Comparison of ENCODE assay signal across 31 mouse cellular contexts in genomic region chr13:112560554-112561138, GRCm38 (mm10). TPM values are rescaled to one million over a fixed set of nuclear protein-coding genes. Genes with fewer than 3 reads are reported as not detected.
DNase-seq lines count a peak whose midpoint lies in the region; ATAC-seq and TF ChIP-seq lines count a peak whose summit lies in the region.
"Had no signal": no experiment of that assay in that cellular context is flagged by ENCODE, and none has a peak within 500 bp of the region (broad histone marks: within the 10 kb centered on the region; RNA-seq: fewer than 3 reads in every experiment).

No protein-coding gene starts in this region.

- H3K4me3 ChIP-seq in liver, postnatal 0 days (ENCODE audit: low read depth, low read length) = no peak overlapping the region
- H3K4me3 ChIP-seq: embryonic facial prominence, embryonic 13.5 days; forebrain, embryonic 15.5 days; gastrocnemius, adult 2 months; heart, embryonic 10.5 days; layer of hippocampus, adult 2 months; limb, embryonic 10.5 days; liver, embryonic 15.5 days; myocyte; neural tube, embryonic 13.5 days had no signal

- H3K4me2 ChIP-seq in liver, postnatal 0 days (ENCODE audit: low read depth, low read length) = no peak overlapping the region
- H3K4me2 ChIP-seq: embryonic facial prominence, embryonic 13.5 days; forebrain, embryonic 15.5 days; liver, embryonic 15.5 days; neural tube, embryonic 13.5 days had no signal

- no peaks in the 10 kb centered on the region for H3K4me1 ChIP-seq in liver, postnatal 0 days (ENCODE audit: insufficient read depth)
- H3K4me1 ChIP-seq: forebrain, embryonic 15.5 days; heart, embryonic 10.5 days; limb, embryonic 10.5 days; liver, embryonic 15.5 days; neural tube, embryonic 13.5 days had no signal

- no peak overlapping the region for H3K9ac ChIP-seq in liver, postnatal 0 days (replicated peaks)
- H3K9ac ChIP-seq: embryonic facial prominence, embryonic 13.5 days; forebrain, embryonic 15.5 days; liver, embryonic 15.5 days; neural tube, embryonic 13.5 days had no signal

- WGBS in liver, postnatal 0 days (ENCODE audit: insufficient replicate concordance) = 76% methylated on average over 6 of the region's 6 CpGs

- no peak for TF ChIP-seq EP300 in liver, postnatal 0 days (IDR thresholded peaks at IDR 0.05; ENCODE audit: low read depth)

- no peak for TF ChIP-seq CTCF in liver, postnatal 0 days (IDR thresholded peaks at IDR 0.05; ENCODE audit: low read depth)

- DNase-seq in frontal cortex, postnatal 25 days (ENCODE audit: low spot score in 2 of 2) = no peak
- DNase-seq in 3T3-L1 (ENCODE audit: low read depth, low spot score) = peak; percentile 60
- peak; percentile 58 for DNase-seq in fibroblast of lung, adult 2 months (ENCODE audit: low read depth)
- DNase-seq in right cerebral cortex, postnatal 10 days (ENCODE audit: low spot score in 2 of 2) = peak; percentile 27 to 52
- no peak for DNase-seq in cerebellum, adult 18-20 months
- DNase-seq in liver, postnatal 0 days = no peak
- DNase-seq: adrenal gland, adult 2 months; cerebellum, adult 8-10 months; cerebellum, postnatal 36 days; embryo, embryonic 11 days; gastrocnemius, adult 2 months; kidney, postnatal 25 days; layer of hippocampus, postnatal 36 days; liver; lung, postnatal 4 days; midbrain, embryonic 14.5 days; thymus, postnatal 4 days had no signal

- no peaks in the 10 kb centered on the region for H3K27me3 ChIP-seq in liver, postnatal 0 days (ENCODE audit: insufficient read depth, low read length)
- H3K27me3 ChIP-seq: embryonic facial prominence, embryonic 13.5 days; forebrain, embryonic 15.5 days; liver, embryonic 15.5 days; neural tube, embryonic 13.5 days had no signal

- ATAC-seq in frontal cortex, adult (ENCODE audit: low TSS enrichment) = peak; percentile 79
- ATAC-seq in liver, postnatal 0 days = no peak
- ATAC-seq: CD4-positive, CD25-positive, alpha-beta regulatory T cell, adult 4 months; forebrain, embryonic 15.5 days; intestine, postnatal 0 days; Patski had no signal

- H3K27ac ChIP-seq in liver, postnatal 0 days (ENCODE audit: low read depth) = no peak overlapping the region
- H3K27ac ChIP-seq: embryonic facial prominence, embryonic 13.5 days; forebrain, embryonic 15.5 days; gastrocnemius, adult 2 months; heart, embryonic 10.5 days; layer of hippocampus, adult 2 months; limb, embryonic 10.5 days; liver, embryonic 15.5 days; neural tube, embryonic 13.5 days had no signal

- H3K9me3 ChIP-seq in liver, postnatal 0 days (ENCODE audit: low read length) = no peaks in the 10 kb centered on the region
- H3K9me3 ChIP-seq: embryonic facial prominence, embryonic 13.5 days; forebrain, embryonic 15.5 days; heart, embryonic 10.5 days; limb, embryonic 10.5 days; liver, embryonic 15.5 days; neural tube, embryonic 13.5 days had no signal

- H3K36me3 ChIP-seq in liver, postnatal 0 days (replicated peaks; ENCODE audit: insufficient read depth, low read length) = no peaks in the 10 kb centered on the region
- H3K36me3 ChIP-seq: embryonic facial prominence, embryonic 13.5 days; forebrain, embryonic 15.5 days; heart, embryonic 10.5 days; limb, embryonic 10.5 days; liver, embryonic 15.5 days; neural tube, embryonic 13.5 days had no signal

RNA-seq across cellular contexts. Expression of gene Il31ra, which starts 33.5 kb away (rescaled TPM):
- polyA plus RNA-seq in liver, postnatal 0 days (2015; fragmentation: Nextera tagmentation; extraction: Ambion mirVana) = 0.06 and 0.11 TPM in 2 replicates
- polyA plus RNA-seq: hindbrain, embryonic 11.5 days; lung, embryonic 16.5 days; midbrain, embryonic 14.5 days; myocyte; Patski had no signal

Comparison
In these comparisons a context has a peak if more than half of its experiments do, and no peak if none do; other contexts are left out.
1. DNase-seq: peak in 3T3-L1 (single experiment), fibroblast of lung, adult 2 months (single experiment) and right cerebral cortex, postnatal 10 days (2 of 2); none in frontal cortex, postnatal 25 days (0 of 2), cerebellum, adult 18-20 months (0 of 2) and liver, postnatal 0 days (single experiment).